Mouse (Mus musculus): ENCODE results near the gene Zfp217. TPM values are rescaled to one million over a fixed set of nuclear protein-coding genes. Genes with fewer than 3 reads are reported as not detected.

The Zfp217 gene
- polyA plus RNA-seq, 1 experiment: 10.4 TPM

DNA sequence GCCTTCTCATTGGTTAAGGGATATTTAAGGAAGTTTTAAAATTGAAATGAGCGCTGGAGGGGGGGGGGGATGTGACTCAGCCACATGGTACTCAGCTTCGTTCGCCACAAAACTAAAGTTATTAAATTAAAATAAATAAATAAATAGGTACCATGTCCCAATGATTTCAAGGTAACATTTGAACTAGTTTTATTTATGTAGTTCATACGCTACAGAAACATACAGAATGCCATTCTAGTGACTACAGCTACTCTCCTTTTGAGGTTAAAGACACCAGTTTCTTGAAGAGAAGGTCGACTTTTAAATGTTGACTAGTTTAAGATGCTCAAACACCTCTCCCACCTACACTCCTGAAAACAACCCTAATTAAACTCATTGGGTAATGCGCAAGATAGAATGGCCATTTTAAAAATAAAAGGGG lies 6.4 kb upstream of the Zfp217 start:
- Histone ChIP-seq H3K36me3 (ENCODE audit: control insufficient read depth, insufficient read depth, low read length) (no peaks in the 10 kb centered on the region), H3K4me3 (ENCODE audit: low read depth, low read length) (no peak overlapping the region), H3K27ac (ENCODE audit: insufficient read depth, low read depth, low read length) (peak overlapping the region; percentile 60; the same call in 1 of the 2 replicates), H3K4me1 (ENCODE audit: control insufficient read depth, insufficient read depth, insufficient read length, low read length) (peaks cover 8% of the 10 kb centered on the region; the same call in 1 of the 2 replicates), H3K27me3 (ENCODE audit: control insufficient read depth, insufficient read depth, low read length) (no peaks in the 10 kb centered on the region)
- 9% methylated on average over 6 of the region's 6 CpGs for WGBS
- TF ChIP-seq CTCF (IDR thresholded peaks at IDR 0.05; ENCODE audit: extremely low read depth, insufficient read length, insufficient replicate concordance, low read depth, low read length) (no peak), POLR2A (IDR thresholded peaks at IDR 0.05; ENCODE audit: low read depth, low read length) (no peak)

DNA sequence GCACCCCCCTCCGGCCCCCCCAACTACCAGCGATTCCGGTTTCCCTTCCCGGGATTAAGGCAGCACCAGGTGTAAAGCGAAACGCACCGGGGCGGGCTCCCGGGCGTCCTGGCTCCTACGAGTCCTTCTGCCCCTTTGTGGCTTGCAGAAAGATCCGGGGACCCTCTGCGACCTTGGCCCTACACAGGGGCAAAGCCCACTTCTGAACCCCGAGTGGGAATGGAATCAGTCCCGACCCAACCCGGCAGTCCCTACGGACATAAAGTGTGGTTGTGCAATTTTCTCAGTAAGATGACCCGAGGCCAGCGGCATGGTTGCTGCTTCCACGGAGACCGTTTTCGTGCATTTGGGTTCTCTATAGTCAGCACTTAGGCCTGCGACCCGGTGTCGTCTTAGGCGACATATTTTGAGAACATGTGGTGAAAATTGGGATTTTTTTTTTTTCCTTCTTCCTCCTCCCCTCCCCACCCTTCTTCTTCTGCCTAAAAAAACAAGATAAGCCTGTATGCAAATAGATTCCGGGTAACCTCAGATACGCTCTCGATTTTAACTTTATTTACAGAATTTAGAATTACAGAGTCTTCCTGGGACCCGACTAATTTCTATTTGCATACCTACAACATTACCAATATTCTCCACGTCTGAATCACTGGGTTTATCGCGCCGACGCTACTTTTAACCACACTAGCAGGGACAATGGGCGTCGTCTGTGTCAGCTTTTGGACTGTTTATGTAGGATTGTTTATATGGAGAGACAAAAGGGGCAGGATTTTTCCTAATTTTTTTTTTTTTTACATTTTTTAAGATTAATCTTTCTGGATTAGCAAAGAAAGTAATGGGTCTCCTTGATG lies 5.7 kb upstream of the Zfp217 start:
- 2% methylated on average over 37 of the region's 37 CpGs for WGBS
- Histone ChIP-seq H3K4me1 (ENCODE audit: control insufficient read depth, insufficient read depth, insufficient read length, low read length) (peaks cover 8% of the 10 kb centered on the region; the same call in 1 of the 2 replicates), H3K27ac (ENCODE audit: insufficient read depth, low read depth, low read length) (peak overlapping the region; percentile 83), H3K27me3 (ENCODE audit: control insufficient read depth, insufficient read depth, low read length) (no peaks in the 10 kb centered on the region), H3K36me3 (ENCODE audit: control insufficient read depth, insufficient read depth, low read length) (no peaks in the 10 kb centered on the region), H3K4me3 (ENCODE audit: low read depth, low read length) (peak overlapping the region; percentile 93)
- TF ChIP-seq CTCF (IDR thresholded peaks at IDR 0.05; ENCODE audit: extremely low read depth, insufficient read length, insufficient replicate concordance, low read depth, low read length) (no peak), POLR2A (IDR thresholded peaks at IDR 0.05; ENCODE audit: low read depth, low read length) (peak; percentile 17; the same call in 1 of the 2 replicates)

DNA sequence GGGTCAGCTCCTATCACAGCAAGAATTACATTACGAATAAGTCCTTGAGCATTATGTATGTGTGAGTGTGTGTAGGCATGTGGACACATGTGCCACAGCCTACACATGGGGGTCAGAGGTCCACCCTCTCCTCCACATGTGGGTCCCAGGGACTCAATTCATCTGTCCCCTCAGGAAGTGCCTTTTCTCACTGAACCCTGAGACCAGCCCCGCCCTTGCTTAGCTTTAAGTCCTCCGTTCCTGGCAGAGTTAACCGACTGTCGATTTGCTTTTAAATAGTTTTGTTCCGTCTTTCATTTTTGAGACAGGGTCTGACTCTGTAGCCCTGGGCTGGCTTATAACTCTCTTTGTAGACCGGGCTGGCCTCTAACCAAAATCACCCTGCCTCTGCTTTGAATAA lies 5.0 kb upstream of the Zfp217 start:
- Histone ChIP-seq H3K27me3 (ENCODE audit: control insufficient read depth, insufficient read depth, low read length) (no peaks in the 10 kb centered on the region), H3K4me3 (ENCODE audit: low read depth, low read length) (no peak overlapping the region), H3K36me3 (ENCODE audit: control insufficient read depth, insufficient read depth, low read length) (no peaks in the 10 kb centered on the region), H3K4me1 (ENCODE audit: control insufficient read depth, insufficient read depth, insufficient read length, low read length) (peaks cover 5% of the 10 kb centered on the region; the same call in 1 of the 2 replicates), H3K27ac (ENCODE audit: insufficient read depth, low read depth, low read length) (peak overlapping the region; percentile 83)
- TF ChIP-seq POLR2A (IDR thresholded peaks at IDR 0.05; ENCODE audit: low read depth, low read length): no peak
- TF ChIP-seq CTCF (IDR thresholded peaks at IDR 0.05; ENCODE audit: extremely low read depth, insufficient read length, insufficient replicate concordance, low read depth, low read length): no peak
- 18% methylated on average over 7 of the region's 7 CpGs for WGBS

DNA sequence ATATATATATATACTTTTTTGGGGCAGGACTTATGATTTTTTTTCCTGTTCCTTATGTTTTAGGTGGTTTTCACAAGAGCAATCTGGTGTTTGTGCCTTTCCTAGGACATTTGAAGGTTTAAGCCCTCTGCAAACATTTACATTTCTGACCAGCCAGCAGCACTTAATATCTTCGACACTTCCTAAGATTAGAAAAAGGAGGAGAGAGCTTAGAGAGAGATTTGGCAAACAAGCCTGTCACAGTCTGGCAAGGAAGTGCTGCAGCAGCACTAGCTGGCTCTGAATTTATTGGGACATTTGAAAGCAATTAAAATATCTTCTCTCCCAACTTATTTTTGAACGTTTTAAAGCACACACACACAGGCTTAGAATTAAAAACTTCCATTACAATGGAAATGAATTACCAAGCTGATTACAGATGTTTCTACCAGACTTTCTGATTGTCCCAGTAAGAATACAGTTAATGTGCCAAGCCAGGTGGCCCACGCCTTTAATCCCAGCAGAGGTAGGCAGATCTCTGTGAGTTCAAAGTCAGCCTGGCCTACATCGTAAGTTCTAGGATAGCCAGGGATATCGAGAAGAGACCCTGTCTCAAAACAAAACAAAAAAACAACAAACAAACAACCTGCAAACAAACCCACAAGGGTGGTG lies 4.3 kb upstream of the Zfp217 start:
- WGBS: 39% methylated on average over 5 of the region's 5 CpGs
- no peak overlapping the region for H3K4me3 ChIP-seq (ENCODE audit: low read depth, low read length)
- TF ChIP-seq POLR2A (IDR thresholded peaks at IDR 0.05; ENCODE audit: low read depth, low read length): no peak
- TF ChIP-seq CTCF (IDR thresholded peaks at IDR 0.05; ENCODE audit: extremely low read depth, insufficient read length, insufficient replicate concordance, low read depth, low read length): no peak
- H3K27me3 ChIP-seq (ENCODE audit: control insufficient read depth, insufficient read depth, low read length): no peaks in the 10 kb centered on the region
- H3K27ac ChIP-seq (ENCODE audit: insufficient read depth, low read depth, low read length): no peak overlapping the region
- H3K4me1 ChIP-seq (ENCODE audit: control insufficient read depth, insufficient read depth, insufficient read length, low read length): peaks cover 8% of the 10 kb centered on the region; the same call in 1 of the 2 replicates
- H3K36me3 ChIP-seq (ENCODE audit: control insufficient read depth, insufficient read depth, low read length): no peaks in the 10 kb centered on the region

DNA sequence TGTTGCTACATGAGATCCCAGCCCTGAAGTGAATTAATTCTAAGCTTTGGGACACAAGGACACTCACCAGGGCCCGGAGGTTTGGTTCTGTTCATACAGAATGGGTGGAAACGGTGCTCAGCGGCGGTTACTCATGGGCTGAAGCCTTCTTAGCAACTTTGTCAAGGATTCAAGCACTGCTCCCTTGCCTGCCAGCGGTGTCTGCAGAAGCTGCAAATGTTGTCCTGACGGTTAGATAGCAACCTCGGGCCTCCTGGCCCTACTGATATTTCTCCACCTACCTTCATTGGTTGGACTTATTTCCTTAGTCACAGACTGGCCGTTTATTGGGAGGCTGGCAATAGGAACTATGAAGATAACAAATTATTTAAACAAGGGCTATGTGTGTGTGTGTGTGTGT lies 3.6 kb upstream of the Zfp217 start:
- TF ChIP-seq POLR2A (IDR thresholded peaks at IDR 0.05; ENCODE audit: low read depth, low read length) (no peak), CTCF (IDR thresholded peaks at IDR 0.05; ENCODE audit: extremely low read depth, insufficient read length, insufficient replicate concordance, low read depth, low read length) (no peak)
- H3K27me3 ChIP-seq (ENCODE audit: control insufficient read depth, insufficient read depth, low read length): no peaks in the 10 kb centered on the region
- WGBS: 71% methylated on average over 8 of the region's 8 CpGs
- no peak overlapping the region for H3K27ac ChIP-seq (ENCODE audit: insufficient read depth, low read depth, low read length)
- H3K4me3 ChIP-seq (ENCODE audit: low read depth, low read length): no peak overlapping the region
- H3K4me1 ChIP-seq (ENCODE audit: control insufficient read depth, insufficient read depth, insufficient read length, low read length): peaks cover 8% of the 10 kb centered on the region; the same call in 1 of the 2 replicates
- no peaks in the 10 kb centered on the region for H3K36me3 ChIP-seq (ENCODE audit: control insufficient read depth, insufficient read depth, low read length)

DNA sequence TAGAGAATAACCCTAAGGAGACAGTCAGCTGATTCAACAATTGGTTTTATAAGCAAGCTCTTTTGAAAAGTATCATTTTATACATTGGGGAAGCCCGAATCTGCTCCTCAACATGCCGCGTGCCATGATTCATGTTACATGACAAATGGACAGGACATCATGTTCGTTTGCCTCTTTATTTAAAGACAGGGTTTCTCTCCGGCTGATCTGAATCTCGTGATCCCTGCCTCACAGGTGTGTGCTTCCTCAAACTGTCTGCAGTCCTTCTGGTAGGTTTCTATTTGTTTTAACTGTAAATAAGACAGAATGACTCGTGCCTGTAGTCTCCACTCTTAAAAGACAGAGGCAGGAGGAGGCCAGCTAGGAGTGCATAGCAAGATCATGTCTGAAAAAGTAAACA lies 925 bp upstream of the Zfp217 start:
- H3K27ac ChIP-seq (ENCODE audit: insufficient read depth, low read depth, low read length): 0 out of 2 replicates have a peak overlapping the region, but pooled peaks have one; percentile 7
- 58% methylated on average over 7 of the region's 7 CpGs for WGBS
- H3K36me3 ChIP-seq (ENCODE audit: control insufficient read depth, insufficient read depth, low read length): no peaks in the 10 kb centered on the region
- no peak overlapping the region for H3K4me3 ChIP-seq (ENCODE audit: low read depth, low read length)
- no peak for TF ChIP-seq POLR2A (IDR thresholded peaks at IDR 0.05; ENCODE audit: low read depth, low read length)
- TF ChIP-seq CTCF (IDR thresholded peaks at IDR 0.05; ENCODE audit: extremely low read depth, insufficient read length, insufficient replicate concordance, low read depth, low read length): no peak
- peaks cover 8% of the 10 kb centered on the region; the same call in 1 of the 2 replicates for H3K4me1 ChIP-seq (ENCODE audit: control insufficient read depth, insufficient read depth, insufficient read length, low read length)
- no peaks in the 10 kb centered on the region for H3K27me3 ChIP-seq (ENCODE audit: control insufficient read depth, insufficient read depth, low read length)

DNA sequence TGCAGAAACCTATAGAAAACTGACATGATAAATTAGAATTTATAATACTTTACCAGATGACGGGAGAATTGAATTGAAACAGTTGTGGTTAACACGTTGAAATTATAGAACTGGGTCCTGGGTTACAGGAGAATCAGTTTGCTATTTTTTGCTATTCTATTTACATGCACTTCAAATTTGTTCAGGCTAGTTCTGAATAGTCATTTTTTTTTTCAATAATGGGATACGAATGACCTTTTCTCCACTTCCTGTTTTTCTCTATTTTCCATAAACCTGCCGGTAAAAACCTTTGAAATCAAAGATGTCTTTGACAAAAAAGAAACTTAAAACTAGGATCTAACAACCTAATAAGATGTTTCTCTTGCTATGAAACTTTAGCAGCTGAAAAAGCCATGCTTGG lies 733 bp downstream of the Zfp217 start:
- no peaks in the 10 kb centered on the region for H3K36me3 ChIP-seq (ENCODE audit: control insufficient read depth, insufficient read depth, low read length)
- H3K4me3 ChIP-seq (ENCODE audit: low read depth, low read length): no peak overlapping the region
- peak overlapping the region; percentile 81 for H3K27ac ChIP-seq (ENCODE audit: insufficient read depth, low read depth, low read length)
- peaks cover 8% of the 10 kb centered on the region; the same call in 1 of the 2 replicates for H3K4me1 ChIP-seq (ENCODE audit: control insufficient read depth, insufficient read depth, insufficient read length, low read length)
- no peaks in the 10 kb centered on the region for H3K27me3 ChIP-seq (ENCODE audit: control insufficient read depth, insufficient read depth, low read length)
- TF ChIP-seq POLR2A (IDR thresholded peaks at IDR 0.05; ENCODE audit: low read depth, low read length): no peak
- no peak for TF ChIP-seq CTCF (IDR thresholded peaks at IDR 0.05; ENCODE audit: extremely low read depth, insufficient read length, insufficient replicate concordance, low read depth, low read length)
- WGBS: 42% methylated on average over 4 of the region's 4 CpGs
